13 mouse cellular contexts compared by ENCODE assay signal in the genomic region with DNA sequence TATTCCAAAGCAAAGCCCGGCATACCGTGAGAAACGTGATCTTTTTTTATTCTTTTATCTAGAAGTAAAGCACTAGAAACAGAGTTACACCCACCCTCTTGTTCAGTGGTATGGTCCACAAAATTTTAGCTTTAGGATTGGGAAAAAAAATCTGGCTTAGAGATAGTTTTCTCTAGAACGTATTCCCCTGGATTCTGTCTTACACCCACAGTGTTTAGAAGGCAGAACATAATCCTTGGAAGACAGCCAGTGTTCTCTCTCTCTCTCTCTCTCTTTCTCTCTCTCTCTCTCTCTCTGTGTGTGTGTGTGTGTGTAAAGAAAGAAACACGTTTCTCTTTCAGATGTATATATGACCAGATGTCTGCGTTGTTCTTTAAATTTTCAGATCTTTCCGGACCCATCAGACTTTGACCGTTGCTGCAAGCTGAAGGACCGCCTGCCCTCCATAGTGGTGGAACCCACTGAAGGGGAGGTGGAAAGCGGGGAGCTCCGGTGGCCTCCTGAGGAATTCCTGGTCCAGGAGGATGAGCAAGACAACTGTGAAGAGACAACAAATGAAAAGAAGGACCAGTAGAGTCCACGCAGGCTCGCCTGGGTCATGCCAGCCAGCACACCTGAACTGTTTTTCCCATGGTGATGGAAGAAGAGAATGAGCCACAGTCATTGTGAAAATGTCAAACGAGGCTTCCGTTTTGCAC. TPM values are rescaled to one million over a fixed set of nuclear protein-coding genes. Genes with fewer than 3 reads are reported as not detected.
A peak's percentile ranks its signal among the peaks of the same experiment; 100 is the strongest.
DNase-seq lines count a peak whose midpoint lies in the region; ATAC-seq and TF ChIP-seq lines count a peak whose summit lies in the region.
"Had no signal": no experiment of that assay in that cellular context is flagged by ENCODE, and none has a peak within 500 bp of the region (broad histone marks: within the 10 kb centered on the region; RNA-seq: fewer than 3 reads in every experiment).

No protein-coding gene starts in this region.

- no peak for ATAC-seq in lung, embryonic 14.5 days (ENCODE audit: insufficient read depth)
- ATAC-seq in embryonic facial prominence, embryonic 14.5 days (ENCODE audit: low read depth), result 0 out of 2 replicates have a peak, but pooled peaks have one; percentile 11
- ATAC-seq in megakaryocyte-erythroid progenitor cell, adult 5-6 weeks (replicated peaks; ENCODE audit: low FRiP score, low TSS enrichment, poor library complexity, severe bottlenecking), result no peak

- no peak overlapping the region for H3K4me2 ChIP-seq in lung, embryonic 14.5 days
- H3K4me2 ChIP-seq in embryonic facial prominence, embryonic 14.5 days (ENCODE audit: low read depth, low read length), result no peak overlapping the region
- H3K4me2 ChIP-seq: liver, embryonic 15.5 days; neural tube, embryonic 15.5 days had no signal

- H3K27ac ChIP-seq in gastrocnemius, adult 2 months, result peak overlapping the region; percentile 76; the same call in 1 of the 2 replicates
- peak overlapping the region; percentile 32; the same call in 1 of the 2 replicates for H3K27ac ChIP-seq in lung, embryonic 14.5 days (ENCODE audit: low read depth)
- no peak overlapping the region for H3K27ac ChIP-seq in embryonic facial prominence, embryonic 14.5 days (replicated peaks; ENCODE audit: low read depth, low read length)
- H3K27ac ChIP-seq: liver, embryonic 15.5 days; neural tube, embryonic 15.5 days had no signal

- peaks cover 44% of the 10 kb centered on the region for H3K36me3 ChIP-seq in lung, embryonic 14.5 days (ENCODE audit: insufficient read depth)
- H3K36me3 ChIP-seq in embryonic facial prominence, embryonic 14.5 days (ENCODE audit: control insufficient read depth, insufficient read depth, low read length), result peaks cover 26% of the 10 kb centered on the region
- H3K36me3 ChIP-seq: liver, embryonic 15.5 days had no signal

- H3K27me3 ChIP-seq in lung, embryonic 14.5 days (ENCODE audit: insufficient read depth, low read length), result no peaks in the 10 kb centered on the region
- no peaks in the 10 kb centered on the region for H3K27me3 ChIP-seq in embryonic facial prominence, embryonic 14.5 days (replicated peaks; ENCODE audit: control insufficient read depth, insufficient read depth, low read length)
- H3K27me3 ChIP-seq: liver, embryonic 15.5 days; megakaryocyte, embryonic 14.5 days; neural tube, embryonic 15.5 days had no signal

- H3K4me3 ChIP-seq in gastrocnemius, adult 2 months, result no peak overlapping the region
- H3K4me3 ChIP-seq in lung, embryonic 14.5 days (ENCODE audit: low read depth, low read length), result no peak overlapping the region
- no peak overlapping the region for H3K4me3 ChIP-seq in embryonic facial prominence, embryonic 14.5 days (ENCODE audit: low read depth, low read length)
- H3K4me3 ChIP-seq: heart, embryonic 10.5 days; liver, embryonic 15.5 days; megakaryocyte, embryonic 14.5 days; neural tube, embryonic 15.5 days had no signal

- no peak for DNase-seq in gastrocnemius, adult 2 months
- DNase-seq in gastrocnemius, postnatal 14 days, result no peak
- peak; percentile 46 for DNase-seq in lung, embryonic 14.5 days
- no peak for DNase-seq in lung, postnatal 4 days
- DNase-seq in embryonic facial prominence, embryonic 14.5 days (ENCODE audit: low spot score), result no peak
- DNase-seq in thymus, postnatal 10 days (ENCODE audit: low spot score in 2 of 2), result peak; percentile 44 to 45
- no peak for DNase-seq in gastrocnemius, postnatal 36 days
- DNase-seq: adrenal gland, adult 8-10 months had no signal

- no peak overlapping the region for H3K9ac ChIP-seq in lung, embryonic 14.5 days
- no peak overlapping the region for H3K9ac ChIP-seq in embryonic facial prominence, embryonic 14.5 days (ENCODE audit: low read depth, low read length)
- H3K9ac ChIP-seq: liver, embryonic 15.5 days; neural tube, embryonic 15.5 days had no signal

- intact Hi-C loops in gastrocnemius, adult 2 months (cut with DNase I), result no loop called here
- intact Hi-C loops in gastrocnemius, postnatal 14 days (cut with DNase I; ENCODE audit: low total_unique reads), result no loop called here
- intact Hi-C loops in gastrocnemius, postnatal 36 days (cut with DNase I), result no loop called here

- peaks cover 22% of the 10 kb centered on the region for H3K4me1 ChIP-seq in lung, embryonic 14.5 days (ENCODE audit: insufficient read depth)
- H3K4me1 ChIP-seq in embryonic facial prominence, embryonic 14.5 days (ENCODE audit: control insufficient read depth, insufficient read depth, low read length), result peaks cover 6% of the 10 kb centered on the region

- no peaks in the 10 kb centered on the region; the same call in 1 of the 2 replicates for H3K9me3 ChIP-seq in lung, embryonic 14.5 days (ENCODE audit: low read depth, low read length)
- no peaks in the 10 kb centered on the region for H3K9me3 ChIP-seq in embryonic facial prominence, embryonic 14.5 days (ENCODE audit: control insufficient read depth, low read length)
- H3K9me3 ChIP-seq: heart, embryonic 10.5 days; liver, embryonic 15.5 days; neural tube, embryonic 15.5 days had no signal

- WGBS in lung, embryonic 14.5 days, result 72% methylated on average over 15 of the region's 15 CpGs
- 78% methylated on average over 15 of the region's 15 CpGs for WGBS in embryonic facial prominence, embryonic 14.5 days

- no peak for TF ChIP-seq CTCF in gastrocnemius, adult 2 months (IDR thresholded peaks at IDR 0.05)
- no peak for TF ChIP-seq CTCF in lung, embryonic 14.5 days (IDR thresholded peaks at IDR 0.05; ENCODE audit: low read depth)

RNA-seq across cellular contexts. Expression of gene Lbh, which starts 20.9 kb away (rescaled TPM):
- total RNA-seq in gastrocnemius, adult 2 months (2021), result 1 to 10 TPM; 5.5 to 8.3 TPM
- 10 to 100 TPM; 11.6 to 16.6 TPM for total RNA-seq in gastrocnemius, postnatal 14 days (2021)
- 6.4 and 6.8 TPM in 2 replicates for polyA plus RNA-seq in lung, embryonic 14.5 days (2014; fragmentation: Nextera tagmentation; extraction: Ambion mirVana)
- 3.2 and 3.5 TPM in 2 replicates for polyA plus RNA-seq in embryonic facial prominence, embryonic 14.5 days (2014; fragmentation: Nextera tagmentation; extraction: Ambion mirVana)
- total RNA-seq in megakaryocyte-erythroid progenitor cell, adult 5-6 weeks (2014; fragmentation: Nextera tagmentation), result 5.4 and 7.4 TPM in 2 replicates
- total RNA-seq in megakaryocyte-erythroid progenitor cell, adult 5-6 weeks (2017), result 3.9 and 4.4 TPM in 2 replicates
- total RNA-seq in gastrocnemius, postnatal 36 days (2021), result 1 to 10 TPM; 6.0 to 7.0 TPM

Comparison
In these comparisons a context has a peak if more than half of its experiments do, and no peak if none do; other contexts are left out.
1. DNase-seq: peak in lung, embryonic 14.5 days (single experiment) and thymus, postnatal 10 days (2 of 2); none in gastrocnemius, adult 2 months (single experiment), gastrocnemius, postnatal 14 days (single experiment), lung, postnatal 4 days (0 of 2), embryonic facial prominence, embryonic 14.5 days (single experiment) and gastrocnemius, postnatal 36 days (0 of 2).